Mouse (Mus musculus) brain, embryonic 14.5 days (tissue): Measurements from ENCODE around the gene Zfp831.

Experiments
- CTCF ChIP-seq: fragments of 200-500 bp; IDR thresholded peaks from 2 replicates; pipeline ENCODE4 v1.5.1; 2012; ENCODE audit warnings: inconsistent platforms, mild to moderate bottlenecking, moderate library complexity, borderline replicate concordance; ENCODE audit not compliant: insufficient read depth, insufficient read length; ENCODE audit errors: extremely low read depth
- POLR2A ChIP-seq: fragments of 200-500 bp; IDR thresholded peaks from 2 replicates; pipeline ENCODE4 v1.6.1; 2012; ENCODE audit warnings: mild to moderate bottlenecking, inconsistent platforms, borderline replicate concordance; ENCODE audit not compliant: poor library complexity, insufficient read depth, insufficient read length, severe bottlenecking; ENCODE audit errors: extremely low read depth

DNA sequence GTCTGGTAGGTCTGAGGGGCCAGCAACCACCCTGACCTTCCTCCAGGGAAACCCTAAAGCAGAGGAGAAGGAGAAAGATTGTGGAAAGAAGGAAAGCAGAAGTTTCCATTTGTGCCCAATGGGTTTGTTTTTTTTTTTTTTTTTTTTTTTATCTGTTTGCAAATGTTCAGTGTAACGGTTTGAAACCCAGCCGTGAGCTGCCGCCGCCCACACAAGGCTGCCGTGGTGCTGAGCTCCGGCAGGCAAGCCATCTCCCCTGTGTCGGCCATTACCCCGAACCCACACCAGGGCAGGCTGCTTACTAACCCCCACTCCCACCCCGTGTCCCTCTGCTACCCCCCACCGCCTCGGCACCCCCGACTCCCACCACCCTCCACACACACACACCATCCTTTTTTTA, 44.9 kb upstream of the Zfp831 start:
- TF ChIP-seq CTCF: no peak
- TF ChIP-seq POLR2A: no peak
